Mouse (Mus musculus) C2C12 (cell line): ENCODE results near the gene Atxn3. TPM values are rescaled to one million over a fixed set of nuclear protein-coding genes. Genes with fewer than 3 reads are reported as not detected.

Experiments used
- H3K27me3 ChIP-seq: one replicate; pipeline ENCODE4 v1.6.1; 2011; ENCODE audit not compliant: control insufficient read depth, insufficient read depth, insufficient read length
- H3K36me3 ChIP-seq: one replicate; pipeline ENCODE4 v1.6.1; 2011; ENCODE audit not compliant: control insufficient read depth, insufficient read depth
- H3K4me3 ChIP-seq: one replicate; pipeline ENCODE4 v1.5.1; 2011; ENCODE audit warnings: mild to moderate bottlenecking, control low read depth; ENCODE audit not compliant: poor library complexity, insufficient read depth, severe bottlenecking
- H3K79me2 ChIP-seq: one replicate; pipeline ENCODE4 v1.6.1; 2011; ENCODE audit not compliant: control insufficient read depth, insufficient read depth
- H3K79me3 ChIP-seq: one replicate; pipeline ENCODE4 v1.6.1; 2011; ENCODE audit warnings: low read depth, control low read depth
- H3ac ChIP-seq: one replicate; pipeline ENCODE3; 2011; ENCODE audit warnings: low read depth; ENCODE audit not compliant: control insufficient read depth, insufficient read length
- CEBPB ChIP-seq: IDR thresholded peaks from one replicate; pipeline ENCODE4 v1.6.1; 2011; ENCODE audit warnings: low read depth, mild to moderate bottlenecking, control low read depth, moderate library complexity
- CTCF ChIP-seq: IDR thresholded peaks from one replicate; pipeline ENCODE4 v1.5.1; 2011; ENCODE audit not compliant: control insufficient read depth, insufficient read depth, insufficient read length
- FOSL1 ChIP-seq: IDR thresholded peaks from one replicate; pipeline ENCODE4 v1.8.0; 2011; ENCODE audit warnings: mild to moderate bottlenecking, low read length; ENCODE audit not compliant: poor library complexity, insufficient read depth, severe bottlenecking
- MAX ChIP-seq: IDR thresholded peaks from one replicate; pipeline ENCODE4 v1.6.1; 2011; ENCODE audit warnings: mild to moderate bottlenecking, control low read depth
- MYOD1 ChIP-seq: IDR thresholded peaks from one replicate; pipeline ENCODE4 v1.6.1; 2011; ENCODE audit warnings: low read depth; ENCODE audit not compliant: control insufficient read depth, insufficient read length
- MYOG ChIP-seq: IDR thresholded peaks from one replicate; pipeline ENCODE4 v1.6.1; 2011; ENCODE audit not compliant: control insufficient read depth, insufficient read length; ENCODE audit errors: extremely low read depth
- USF1 ChIP-seq: IDR thresholded peaks from one replicate; pipeline ENCODE4 v1.6.1; 2011; ENCODE audit warnings: low read depth, mild to moderate bottlenecking, control low read depth, moderate library complexity
- polyA plus RNA-seq: library from polyadenylated mRNA; unstranded; fragments of >200 nt; fragmentation: generic; extraction: Trizol; gene quantifications from one replicate; pipeline ENCODE4 v1.2.1, GENCODE M21; 2012; ENCODE audit warnings: missing spikeins

Gene Atxn3
- polyA plus RNA-seq, 1 experiment, result 2.0 TPM

DNA sequence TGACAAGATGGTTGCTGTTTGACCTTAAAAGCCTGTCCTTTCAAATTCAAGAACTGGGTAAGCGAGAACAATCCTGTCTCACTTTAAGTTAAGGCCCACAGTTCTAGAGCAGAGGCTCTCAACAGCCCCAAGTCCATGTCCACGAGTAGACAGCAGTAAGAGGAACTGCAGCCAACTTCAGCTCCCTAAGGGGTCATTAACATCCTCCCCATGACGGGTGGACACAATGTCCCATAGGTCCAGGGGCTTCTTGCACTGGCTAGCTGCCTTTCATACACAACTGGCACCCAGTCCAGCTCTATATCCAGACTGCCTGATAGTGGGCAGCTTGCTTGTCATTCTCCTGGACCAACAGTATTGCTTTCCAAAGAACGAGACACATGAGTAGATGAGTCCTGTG is 9.2 kb downstream of the Atxn3 start:
- no peak overlapping the region for H3ac ChIP-seq
- no peak overlapping the region for H3K4me3 ChIP-seq
- peaks cover 43% of the 10 kb centered on the region for H3K79me2 ChIP-seq
- TF ChIP-seq FOSL1 (no peak), CEBPB (no peak), MYOD1 (no peak)
- peaks cover 6% of the 10 kb centered on the region for H3K79me3 ChIP-seq
- peaks cover 19% of the 10 kb centered on the region for H3K36me3 ChIP-seq
- H3K27me3 ChIP-seq, result no peaks in the 10 kb centered on the region

DNA sequence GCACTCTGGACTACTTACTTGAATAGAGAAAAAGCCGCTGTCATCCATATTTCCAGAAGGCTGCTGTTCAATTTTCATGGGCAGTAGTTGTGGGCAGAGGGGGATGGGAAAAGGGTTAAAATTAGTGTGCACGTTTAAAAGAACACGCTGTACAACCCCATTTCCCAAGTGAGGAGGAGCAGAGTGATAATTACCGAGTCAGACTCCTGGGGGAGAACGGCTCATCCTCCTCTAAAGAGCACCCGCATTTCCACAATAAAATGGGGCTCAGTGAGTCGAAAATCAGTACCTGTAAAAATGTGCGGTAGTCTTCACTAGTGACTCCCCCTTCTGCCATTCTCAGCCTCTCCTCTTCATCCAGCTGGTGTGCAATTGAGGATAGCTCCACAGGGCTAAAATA is 10.1 kb downstream of the Atxn3 start:
- Histone ChIP-seq H3ac (no peak overlapping the region), H3K79me2 (peaks cover 36% of the 10 kb centered on the region), H3K36me3 (peaks cover 19% of the 10 kb centered on the region), H3K27me3 (no peaks in the 10 kb centered on the region), H3K79me3 (peaks cover 6% of the 10 kb centered on the region), H3K4me3 (no peak overlapping the region)
- TF ChIP-seq FOSL1 (no peak), MYOG (no peak), CTCF (no peak), USF1 (no peak), MAX (no peak), MYOD1 (no peak), CEBPB (no peak)

DNA sequence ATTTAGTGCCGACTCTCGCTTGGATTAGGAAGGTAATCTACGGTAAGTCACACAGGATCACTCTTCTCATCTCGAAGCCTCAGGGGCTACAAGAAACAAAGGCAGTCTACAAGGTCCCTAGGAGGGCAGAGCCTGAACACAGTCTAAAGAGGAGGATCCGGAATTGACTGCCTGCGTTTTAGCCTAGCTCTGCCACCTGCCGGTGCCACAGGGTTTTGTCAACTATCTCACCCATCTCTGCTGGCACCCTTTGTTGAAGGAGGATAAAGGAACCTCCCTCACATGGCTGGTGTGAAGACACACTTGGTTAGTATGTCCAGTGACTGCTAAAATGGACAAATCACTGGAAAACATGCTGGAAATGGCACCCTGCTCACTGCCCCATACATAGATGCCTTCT is 20.5 kb downstream of the Atxn3 start:
- Histone ChIP-seq H3K27me3 (no peaks in the 10 kb centered on the region), H3K79me2 (no peaks in the 10 kb centered on the region), H3K36me3 (peaks cover 39% of the 10 kb centered on the region)

DNA sequence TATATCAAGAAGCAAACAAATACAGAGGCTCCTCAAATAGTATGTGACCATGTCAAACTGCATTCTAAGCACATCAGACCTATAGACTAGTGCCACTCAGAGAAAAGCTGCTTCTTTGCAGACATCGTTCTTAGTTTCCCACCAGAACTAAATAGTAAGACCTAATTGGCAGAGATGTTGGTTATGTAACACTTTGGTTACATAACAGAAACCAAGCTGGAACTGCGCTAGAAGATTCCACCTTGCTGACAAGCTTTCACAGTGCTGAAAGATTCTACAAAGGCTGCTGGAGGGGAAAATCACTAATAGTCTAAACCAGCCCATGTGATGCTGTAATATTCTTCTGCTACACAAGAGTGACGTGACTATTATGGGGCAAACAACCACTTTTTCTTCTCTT is 22.8 kb downstream of the Atxn3 start:
- no peak for TF ChIP-seq USF1
- TF ChIP-seq CEBPB, result no peak
- TF ChIP-seq FOSL1, result no peak
- no peak for TF ChIP-seq MYOG
- TF ChIP-seq MYOD1, result no peak
- TF ChIP-seq MAX, result no peak
- TF ChIP-seq CTCF, result no peak
- Histone ChIP-seq H3K79me2 (no peaks in the 10 kb centered on the region), H3K4me3 (no peak overlapping the region), H3K79me3 (no peaks in the 10 kb centered on the region), H3K36me3 (peaks cover 37% of the 10 kb centered on the region), H3K27me3 (no peaks in the 10 kb centered on the region), H3ac (no peak overlapping the region)

More for the DNA sequence above, 20.5 kb downstream of the Atxn3 start:
- no peaks in the 10 kb centered on the region for H3K79me3 ChIP-seq
- TF ChIP-seq CEBPB, result no peak
- TF ChIP-seq MAX, result no peak
- no peak for TF ChIP-seq FOSL1
- no peak for TF ChIP-seq MYOD1
- TF ChIP-seq USF1, result no peak
- TF ChIP-seq MYOG, result no peak
- no peak for TF ChIP-seq CTCF
- H3ac ChIP-seq, result no peak overlapping the region
- H3K4me3 ChIP-seq, result no peak overlapping the region

DNA sequence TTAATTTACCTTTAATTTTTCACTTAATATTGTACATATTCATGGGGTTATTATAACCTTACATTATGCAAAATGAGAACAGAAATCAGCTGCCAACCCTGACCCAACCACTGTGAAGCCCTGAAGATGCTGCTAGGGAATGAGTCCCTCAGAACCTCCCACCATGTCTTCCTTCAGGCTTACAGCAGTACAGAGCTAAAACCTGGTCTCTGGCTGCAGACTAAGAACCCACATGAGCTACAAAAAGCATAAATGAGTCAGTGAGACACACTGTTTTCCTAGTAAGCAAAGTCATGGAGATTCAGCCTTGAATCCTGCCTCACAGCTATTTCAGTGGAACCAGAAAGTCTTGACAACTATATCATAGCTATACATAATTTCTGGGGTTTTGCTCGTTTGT is 29.6 kb downstream of the Atxn3 start:
- TF ChIP-seq MYOG, result no peak
- peaks cover 48% of the 10 kb centered on the region for H3K36me3 ChIP-seq
- no peak overlapping the region for H3K4me3 ChIP-seq
- no peaks in the 10 kb centered on the region for H3K79me3 ChIP-seq
- no peak overlapping the region for H3ac ChIP-seq
- no peaks in the 10 kb centered on the region for H3K79me2 ChIP-seq
- H3K27me3 ChIP-seq, result no peaks in the 10 kb centered on the region

DNA sequence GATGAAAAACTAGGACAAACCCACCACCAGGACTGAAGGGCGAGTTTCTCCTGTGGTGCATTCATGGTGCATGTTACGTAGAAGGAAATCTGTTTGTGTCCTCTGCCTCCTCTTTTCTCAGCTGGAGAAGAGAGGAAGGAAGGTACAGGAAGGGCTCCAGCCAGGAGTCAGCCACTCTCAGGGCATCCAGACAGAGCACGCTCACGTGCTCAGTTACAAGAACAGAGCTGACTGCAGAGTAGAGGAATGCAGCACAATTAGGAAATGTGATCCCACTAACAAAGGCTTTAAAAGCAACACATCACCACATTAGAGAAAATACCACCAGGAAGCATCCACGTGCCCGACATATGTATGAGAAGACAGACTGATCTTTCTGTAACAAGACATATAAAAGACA is 35.7 kb downstream of the Atxn3 start:
- H3K36me3 ChIP-seq, result peaks cover 24% of the 10 kb centered on the region

More for the DNA sequence above, 35.7 kb downstream of the Atxn3 start:
- Histone ChIP-seq H3K79me3 (no peaks in the 10 kb centered on the region), H3K4me3 (no peak overlapping the region), H3ac (no peak overlapping the region), H3K79me2 (no peaks in the 10 kb centered on the region), H3K27me3 (no peaks in the 10 kb centered on the region)
- TF ChIP-seq CEBPB, result no peak
- TF ChIP-seq MAX, result no peak
- no peak for TF ChIP-seq CTCF
- no peak for TF ChIP-seq MYOD1
- TF ChIP-seq MYOG, result no peak
- no peak for TF ChIP-seq USF1
- no peak for TF ChIP-seq FOSL1
